ENCODE assay signal across 14 mouse cellular contexts in the genomic region with DNA sequence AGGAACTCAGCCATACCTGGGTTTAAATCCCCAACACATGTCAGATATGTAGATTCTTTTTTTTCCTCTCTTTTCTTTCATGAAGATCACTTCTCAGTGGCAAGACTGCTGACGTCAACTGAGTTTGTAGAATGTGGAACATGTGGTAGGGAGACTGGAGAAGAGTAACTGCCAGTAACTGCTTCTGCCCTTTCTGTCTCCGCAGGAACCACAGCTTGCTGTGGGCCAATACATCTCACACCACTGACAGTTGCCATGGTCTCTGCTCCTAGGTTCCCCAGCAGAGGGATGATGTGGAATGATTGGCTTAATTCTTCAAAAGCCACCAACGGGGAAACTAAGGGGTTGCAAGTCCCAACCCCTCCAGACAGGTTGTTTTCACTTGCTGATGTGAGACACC. TPM values are rescaled to one million over a fixed set of nuclear protein-coding genes. Genes with fewer than 3 reads are reported as not detected.
DNase-seq lines count a peak whose midpoint lies in the region; ATAC-seq and TF ChIP-seq lines count a peak whose summit lies in the region.
"Had no signal": no experiment of that assay in that cellular context is flagged by ENCODE, and none has a peak within 500 bp of the region (broad histone marks: within the 10 kb centered on the region; RNA-seq: fewer than 3 reads in every experiment).

No protein-coding gene starts in this region.

- peaks cover 69% of the 10 kb centered on the region for H3K36me3 ChIP-seq in heart, embryonic 14.5 days (ENCODE audit: control insufficient read depth, insufficient read depth, low read length)
- H3K36me3 ChIP-seq in liver, postnatal 0 days (replicated peaks; ENCODE audit: insufficient read depth, low read length): no peaks in the 10 kb centered on the region
- H3K36me3 ChIP-seq in kidney, embryonic 16.5 days (ENCODE audit: insufficient read depth, low read length): no peaks in the 10 kb centered on the region
- H3K36me3 ChIP-seq: forebrain, embryonic 12.5 days had no signal

- TF ChIP-seq POLR2A in lung, adult 2 months (IDR thresholded peaks at IDR 0.05; ENCODE audit: borderline replicate concordance, extremely low read depth, low read depth, low read length): no peak

- peak overlapping the region in 1 of 2 experiments; percentile 57; a peak in 2 of 4 replicates for H3K27ac ChIP-seq in heart, embryonic 14.5 days (replicated peaks in 1 of 2; ENCODE audit: control insufficient read depth in 1 of 2, insufficient read depth in 1 of 2, low read depth in 2 of 2, low read length in 2 of 2)
- H3K27ac ChIP-seq in liver, postnatal 0 days (ENCODE audit: low read depth): no peak overlapping the region
- no peak overlapping the region for H3K27ac ChIP-seq in kidney, embryonic 16.5 days (ENCODE audit: low read length)
- H3K27ac ChIP-seq: forebrain, embryonic 12.5 days; liver, embryonic 14.5 days had no signal

- no peaks in the 10 kb centered on the region for H3K9me3 ChIP-seq in heart, embryonic 14.5 days (ENCODE audit: control insufficient read depth, low read length)
- no peaks in the 10 kb centered on the region for H3K9me3 ChIP-seq in liver, postnatal 0 days (ENCODE audit: low read length)
- H3K9me3 ChIP-seq in kidney, embryonic 16.5 days (ENCODE audit: low read length): no peaks in the 10 kb centered on the region
- H3K9me3 ChIP-seq: forebrain, embryonic 12.5 days; megakaryocyte, embryonic 14.5 days had no signal

- H3K4me3 ChIP-seq in heart, embryonic 14.5 days (ENCODE audit: control insufficient read depth in 1 of 2, insufficient read depth in 1 of 2, low read depth in 1 of 2, low read length in 2 of 2): no peak overlapping the region
- no peak overlapping the region for H3K4me3 ChIP-seq in lung, adult 2 months (replicated peaks; ENCODE audit: extremely low read depth, low read depth, low read length)
- no peak overlapping the region for H3K4me3 ChIP-seq in liver, postnatal 0 days (ENCODE audit: low read depth, low read length)
- no peak overlapping the region for H3K4me3 ChIP-seq in kidney, embryonic 16.5 days (ENCODE audit: low read length)
- H3K4me3 ChIP-seq: forebrain, embryonic 12.5 days; megakaryocyte, embryonic 14.5 days had no signal

- ATAC-seq in heart, embryonic 14.5 days (ENCODE audit: insufficient number of reproducible peaks, insufficient read depth, low FRiP score, low read depth): 0 out of 2 replicates have a peak, but pooled peaks have one; percentile 20
- peak; percentile 44 for ATAC-seq in liver, postnatal 0 days
- no peak for ATAC-seq in kidney, embryonic 16.5 days (ENCODE audit: low FRiP score, low TSS enrichment)

- H3K9ac ChIP-seq in heart, embryonic 14.5 days (ENCODE audit: low read length): no peak overlapping the region
- no peak overlapping the region for H3K9ac ChIP-seq in liver, postnatal 0 days (replicated peaks)
- H3K9ac ChIP-seq in kidney, embryonic 16.5 days (replicated peaks; ENCODE audit: low read length): no peak overlapping the region
- H3K9ac ChIP-seq: forebrain, embryonic 12.5 days; liver, embryonic 14.5 days had no signal

- WGBS in heart, embryonic 14.5 days: 28% methylated on average over 3 of the region's 3 CpGs
- WGBS in lung, adult 2 months: 50% methylated on average over 3 of the region's 3 CpGs
- WGBS in liver, postnatal 0 days (ENCODE audit: insufficient replicate concordance): 41% methylated on average over 3 of the region's 3 CpGs
- 60% methylated on average over 3 of the region's 3 CpGs for WGBS in kidney, embryonic 16.5 days

- TF ChIP-seq EP300 in liver, postnatal 0 days (IDR thresholded peaks at IDR 0.05; ENCODE audit: low read depth): no peak

- H3K4me2 ChIP-seq in heart, embryonic 14.5 days (ENCODE audit: low read length): no peak overlapping the region
- no peak overlapping the region for H3K4me2 ChIP-seq in liver, postnatal 0 days (ENCODE audit: low read depth, low read length)
- H3K4me2 ChIP-seq in kidney, embryonic 16.5 days (replicated peaks; ENCODE audit: low read depth, low read length): no peak overlapping the region
- H3K4me2 ChIP-seq: forebrain, embryonic 12.5 days had no signal

- H3K27me3 ChIP-seq in heart, embryonic 14.5 days (ENCODE audit: control insufficient read depth, insufficient read depth, low read length): no peaks in the 10 kb centered on the region
- H3K27me3 ChIP-seq in liver, postnatal 0 days (ENCODE audit: insufficient read depth, low read length): no peaks in the 10 kb centered on the region
- H3K27me3 ChIP-seq in kidney, embryonic 16.5 days (ENCODE audit: insufficient read depth, low read length): no peaks in the 10 kb centered on the region
- H3K27me3 ChIP-seq: forebrain, embryonic 12.5 days; megakaryocyte, embryonic 14.5 days had no signal

- no peak for TF ChIP-seq CTCF in lung, adult 2 months (IDR thresholded peaks at IDR 0.05; ENCODE audit: insufficient read depth, low read length)
- no peak for TF ChIP-seq CTCF in liver, postnatal 0 days (IDR thresholded peaks at IDR 0.05; ENCODE audit: low read depth)

- no peak for DNase-seq in heart, adult 8-10 months (ENCODE audit: low spot score)
- DNase-seq in lung, postnatal 25 days (ENCODE audit: low spot score): peak; percentile 21
- no peak for DNase-seq in lung, adult 2 months
- DNase-seq in liver, postnatal 0 days: no peak
- peak; percentile 30 for DNase-seq in skeletal muscle tissue, adult 2 months (ENCODE audit: low read depth, low spot score)
- DNase-seq: cerebellum, adult 8-10 months; heart, postnatal 4 days; kidney, adult 2 months; kidney, postnatal 36 days had no signal

- peaks cover 10 to 46% of the 10 kb centered on the region in 2 experiments for H3K4me1 ChIP-seq in heart, embryonic 14.5 days (ENCODE audit: control insufficient read depth in 2 of 2, insufficient read depth in 2 of 2, low read length in 2 of 2)
- no peaks in the 10 kb centered on the region for H3K4me1 ChIP-seq in lung, adult 2 months (ENCODE audit: control insufficient read depth, insufficient read depth, low read length)
- H3K4me1 ChIP-seq in liver, postnatal 0 days (ENCODE audit: insufficient read depth): no peaks in the 10 kb centered on the region
- H3K4me1 ChIP-seq in kidney, embryonic 16.5 days (ENCODE audit: insufficient read depth, low read length): no peaks in the 10 kb centered on the region
- H3K4me1 ChIP-seq: forebrain, embryonic 12.5 days had no signal

RNA-seq across cellular contexts. Expression of a gene that starts 33.4 kb away (rescaled TPM):
- 144 and 159 TPM in 2 replicates for polyA plus RNA-seq in heart, embryonic 14.5 days (2014; fragmentation: Nextera tagmentation; extraction: Ambion mirVana)
- total RNA-seq in heart, adult 8-10 months (2022): 100 to 1,000 TPM; 512 to 596 (median 555) TPM
- polyA plus RNA-seq in lung, adult 2 months (2012; rRNA removed): 4.8 and 8.0 TPM in 2 replicates
- polyA plus RNA-seq in liver, postnatal 0 days (2015; fragmentation: Nextera tagmentation; extraction: Ambion mirVana): 0.46 and 0.69 TPM in 2 replicates
- 12.8 and 13.5 TPM in 2 replicates for polyA plus RNA-seq in kidney, embryonic 16.5 days (2015; fragmentation: Nextera tagmentation; extraction: Ambion mirVana)

Comparison
In these comparisons a context has a peak if more than half of its experiments do, and no peak if none do; other contexts are left out.
1. DNase-seq: peak in lung, postnatal 25 days (single experiment) and skeletal muscle tissue, adult 2 months (single experiment); none in heart, adult 8-10 months (single experiment), lung, adult 2 months (single experiment) and liver, postnatal 0 days (single experiment).
2. RNA of a gene that starts 33.4 kb away (polyA plus RNA-seq): 144 to 159 TPM in heart, embryonic 14.5 days; 12.8 to 13.5 TPM in kidney, embryonic 16.5 days, 4.8 to 8.0 TPM in lung, adult 2 months and 0.46 to 0.69 TPM in liver, postnatal 0 days; every median in the first group is over 10 times any median in the second.